Mouse (Mus musculus) lung, postnatal 0 days (tissue): ENCODE results near the gene Fxyd2.

Experiments used
- CTCF ChIP-seq: IDR thresholded peaks from 2 replicates; pipeline ENCODE4 v1.5.1; 2016; ENCODE audit warnings: antibody characterized with exemption, mild to moderate bottlenecking
- EP300 ChIP-seq: IDR thresholded peaks from 2 replicates; pipeline ENCODE4 v1.6.1; 2016; ENCODE audit warnings: antibody characterized with exemption, mild to moderate bottlenecking, control low read depth

GRCm38 (mm10) chr9:45411803-45412202, 12.3 kb downstream of the Fxyd2 start:
- TF ChIP-seq CTCF (peak; percentile 73), EP300 (no peak)
